Mouse (Mus musculus): ENCODE measurements around the gene Fndc11. TPM values are rescaled to one million over a fixed set of nuclear protein-coding genes. Genes with fewer than 3 reads are reported as not detected.

The Fndc11 gene
- polyA plus RNA-seq, 1 experiment from 2014 or later = not detected

GRCm38 (mm10) chr2:181241602-181242313, 21.9 kb downstream of the Fndc11 start, which contains the start of gene Helz2:
Gene Helz2, minus strand, starts transcription at chr2:181242027.
- Histone ChIP-seq H3K36me3 (no peaks in the 10 kb centered on the region), H3K4me2 (replicated peaks) (peak within 1 kb of the TSS; percentile 34), H3K27me3 (no peaks in the 10 kb centered on the region), H3K9me3 (no peaks in the 10 kb centered on the region), H3K9ac (replicated peaks) (0 out of 2 replicates have a peak within 1 kb of the TSS, but pooled peaks have one; percentile 10), H3K27ac (replicated peaks) (no peak within 1 kb of the TSS), H3K4me1 (0 out of 2 replicates have a peak, but pooled peaks cover 2% of the 10 kb centered on the region), H3K4me3 (peak within 1 kb of the TSS; percentile 26)
- ATAC-seq (replicated peaks) = no peak
- WGBS = 11% methylated on average over 16 of the region's 16 CpGs

DNA sequence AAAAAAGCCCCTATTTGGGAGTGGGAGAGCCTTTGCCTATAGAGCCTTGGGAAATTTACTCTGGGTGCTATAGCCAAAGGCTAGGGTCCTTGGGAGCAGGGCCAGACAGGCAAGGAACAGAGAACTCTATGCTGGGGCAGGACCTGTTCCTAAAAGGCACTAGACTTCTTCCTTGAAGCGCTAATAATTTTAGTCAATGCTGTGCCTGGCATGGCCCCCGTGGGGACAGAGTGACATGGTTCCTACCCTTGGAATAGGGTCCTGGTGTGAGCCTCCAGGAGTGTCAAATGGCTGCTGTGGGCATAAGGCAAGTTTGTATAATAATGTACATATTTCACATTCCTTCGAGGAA, 22.5 kb downstream of the Fndc11 start:
- Histone ChIP-seq H3K36me3 (no peaks in the 10 kb centered on the region), H3K4me2 (replicated peaks) (no peak overlapping the region), H3K27me3 (no peaks in the 10 kb centered on the region), H3K4me1 (0 out of 2 replicates have a peak, but pooled peaks cover 2% of the 10 kb centered on the region), H3K27ac (replicated peaks) (no peak overlapping the region), H3K9ac (replicated peaks) (no peak overlapping the region), H3K9me3 (no peaks in the 10 kb centered on the region), H3K4me3 (no peak overlapping the region)
- ATAC-seq (replicated peaks) = no peak
- WGBS = 78% methylated on average over 3 of the region's 3 CpGs

DNA sequence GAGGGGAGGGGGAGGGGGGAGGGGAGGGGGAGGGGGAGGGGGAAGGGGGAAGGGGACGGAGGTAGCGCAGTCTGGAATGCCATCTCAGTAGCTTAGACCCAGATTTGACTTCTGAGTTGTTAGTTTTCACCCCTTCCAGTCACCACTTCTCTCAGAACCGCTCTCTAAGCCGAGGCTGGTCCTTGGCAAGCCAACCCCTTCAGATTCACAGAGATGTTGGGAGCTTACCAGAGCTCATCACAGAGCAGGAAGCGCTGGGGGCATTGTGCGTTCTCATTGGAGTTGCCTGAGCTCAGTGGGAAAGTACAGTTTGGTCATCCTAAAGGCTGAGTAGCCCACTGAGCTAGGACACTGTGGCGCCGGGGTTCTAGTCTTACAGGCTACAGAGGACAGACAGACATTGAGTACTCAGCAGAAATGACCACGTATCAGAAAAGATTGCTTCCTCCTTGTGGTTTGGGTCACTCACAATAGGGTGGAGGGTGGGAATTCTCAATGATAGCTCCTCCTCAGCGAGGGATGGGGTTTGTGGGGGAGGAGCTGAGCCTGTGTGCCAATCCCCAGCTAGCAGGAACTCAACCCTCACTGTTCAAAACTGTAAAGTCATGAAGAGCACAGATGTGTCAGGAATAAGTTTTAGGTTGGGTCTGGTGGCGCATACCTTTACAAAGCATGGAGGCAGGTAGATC, 24.0 kb downstream of the Fndc11 start:
- Histone ChIP-seq H3K4me3 (no peak overlapping the region), H3K4me1 (0 out of 2 replicates have a peak, but pooled peaks cover 2% of the 10 kb centered on the region), H3K9ac (replicated peaks) (no peak overlapping the region), H3K9me3 (no peaks in the 10 kb centered on the region), H3K27me3 (no peaks in the 10 kb centered on the region), H3K4me2 (replicated peaks) (no peak overlapping the region), H3K36me3 (no peaks in the 10 kb centered on the region), H3K27ac (replicated peaks) (no peak overlapping the region)
- WGBS = 30% methylated on average over 11 of the region's 11 CpGs
- ATAC-seq (replicated peaks) = no peak

- Histone ChIP-seq H3K9me3 (no peaks in the 10 kb centered on the region), H3K27ac (replicated peaks) (no peak overlapping the region), H3K9ac (replicated peaks) (no peak overlapping the region), H3K4me2 (replicated peaks) (no peak overlapping the region), H3K27me3 (no peaks in the 10 kb centered on the region), H3K4me3 (no peak overlapping the region), H3K36me3 (no peaks in the 10 kb centered on the region), H3K4me1 (0 out of 2 replicates have a peak, but pooled peaks cover 2% of the 10 kb centered on the region)
- ATAC-seq (replicated peaks) = no peak
- WGBS = 10% methylated on average over 2 of the region's 2 CpGs
Observed at GRCm38 (mm10) chr2:181245031-181245430, 25.2 kb downstream of the Fndc11 start.

- Histone ChIP-seq H3K27ac (replicated peaks) (no peak overlapping the region), H3K27me3 (no peaks in the 10 kb centered on the region), H3K36me3 (peaks cover 23% of the 10 kb centered on the region), H3K9ac (replicated peaks) (no peak overlapping the region), H3K9me3 (no peaks in the 10 kb centered on the region), H3K4me2 (replicated peaks) (no peak overlapping the region), H3K4me3 (no peak overlapping the region), H3K4me1 (no peaks in the 10 kb centered on the region)
- WGBS = 92% methylated on average over 10 of the region's 10 CpGs
- ATAC-seq (replicated peaks) = no peak
Observed at GRCm38 (mm10) chr2:181249217-181249616, 29.4 kb downstream of the Fndc11 start.

DNA sequence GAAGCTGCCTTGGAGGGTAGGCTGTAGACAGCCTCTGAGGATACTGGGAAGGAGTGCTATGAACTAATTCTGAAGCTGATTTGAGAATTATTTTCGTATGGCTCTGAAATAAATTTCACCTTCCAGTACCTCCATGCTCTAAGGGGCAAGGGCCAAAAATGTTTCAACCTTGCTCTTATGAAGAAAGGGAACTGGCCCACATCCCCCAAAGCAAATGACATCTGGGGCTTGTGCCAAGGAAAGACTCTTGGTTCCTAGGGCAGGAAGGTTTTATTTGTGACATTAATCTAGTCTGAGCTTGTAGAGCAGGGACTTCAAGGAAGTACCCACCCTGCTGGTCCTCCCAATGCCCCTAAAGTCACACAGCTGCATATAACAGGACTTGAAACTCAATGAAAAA, 32.0 kb downstream of the Fndc11 start:
- H3K9ac ChIP-seq (replicated peaks) = no peak overlapping the region
- no peaks in the 10 kb centered on the region for H3K4me1 ChIP-seq
- no peak for ATAC-seq (replicated peaks)
- H3K9me3 ChIP-seq = no peaks in the 10 kb centered on the region
- no peak overlapping the region for H3K27ac ChIP-seq (replicated peaks)
- H3K27me3 ChIP-seq = no peaks in the 10 kb centered on the region
- H3K36me3 ChIP-seq = peaks cover 46% of the 10 kb centered on the region
- no peak overlapping the region for H3K4me2 ChIP-seq (replicated peaks)
- H3K4me3 ChIP-seq = no peak overlapping the region
- 85% methylated on average over 1 of the region's 1 CpGs for WGBS

- H3K4me3 ChIP-seq = no peak overlapping the region
- no peak for ATAC-seq (replicated peaks)
- H3K4me1 ChIP-seq = no peaks in the 10 kb centered on the region
- H3K4me2 ChIP-seq (replicated peaks) = no peak overlapping the region
- no peaks in the 10 kb centered on the region for H3K9me3 ChIP-seq
- no peaks in the 10 kb centered on the region for H3K27me3 ChIP-seq
- 92% methylated on average over 1 of the region's 1 CpGs for WGBS
- H3K36me3 ChIP-seq = peaks cover 57% of the 10 kb centered on the region
- no peak overlapping the region for H3K9ac ChIP-seq (replicated peaks)
- no peak overlapping the region for H3K27ac ChIP-seq (replicated peaks)
Observed at GRCm38 (mm10) chr2:181253248-181253647, 33.4 kb downstream of the Fndc11 start.

- Histone ChIP-seq H3K27me3 (no peaks in the 10 kb centered on the region), H3K9me3 (no peaks in the 10 kb centered on the region), H3K27ac (replicated peaks) (no peak overlapping the region), H3K36me3 (peaks cover 72% of the 10 kb centered on the region), H3K9ac (replicated peaks) (no peak overlapping the region), H3K4me1 (no peaks in the 10 kb centered on the region), H3K4me2 (replicated peaks) (no peak overlapping the region), H3K4me3 (no peak overlapping the region)
- 97% methylated on average over 2 of the region's 2 CpGs for WGBS
- ATAC-seq (replicated peaks) = no peak
Observed at GRCm38 (mm10) chr2:181266839-181267238, 47.0 kb downstream of the Fndc11 start.

DNA sequence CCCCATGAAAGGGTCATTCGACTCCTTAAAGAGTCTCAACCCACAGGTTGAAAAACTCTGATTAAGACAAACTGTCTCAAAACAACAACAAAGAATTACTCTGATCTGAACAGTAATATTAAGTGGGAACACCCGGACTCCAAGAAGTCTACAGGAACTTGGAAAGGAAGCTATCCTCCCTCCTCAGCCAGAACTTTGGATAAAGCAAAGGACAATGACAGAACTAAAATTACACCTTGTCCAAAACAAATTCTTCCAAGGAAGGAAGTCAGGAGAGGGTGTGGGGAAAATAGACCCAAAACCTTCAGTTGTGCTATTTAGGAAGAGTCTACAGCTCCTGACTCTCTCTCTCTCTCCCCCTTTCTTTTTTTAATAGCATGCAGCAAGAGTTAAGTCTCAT, 52.3 kb downstream of the Fndc11 start:
- Histone ChIP-seq H3K4me1 (no peaks in the 10 kb centered on the region), H3K9ac (replicated peaks) (no peak overlapping the region), H3K9me3 (no peaks in the 10 kb centered on the region), H3K4me2 (replicated peaks) (no peak overlapping the region), H3K4me3 (no peak overlapping the region), H3K27ac (replicated peaks) (no peak overlapping the region), H3K36me3 (peaks cover 63% of the 10 kb centered on the region), H3K27me3 (no peaks in the 10 kb centered on the region)
- WGBS = 92% methylated on average over 2 of the region's 2 CpGs
- no peak for ATAC-seq (replicated peaks)

Other genes with a start within 250 kb of the Fndc11 start
- 0.08 and 0.29 TPM in 2 replicates for gene Col20a1, start 233.5 kb upstream of the Fndc11 start, polyA plus RNA-seq (2015; fragmentation: Nextera tagmentation; extraction: Ambion mirVana)
- gene Chrna4, start 176.5 kb upstream of the Fndc11 start, polyA plus RNA-seq (2015; fragmentation: Nextera tagmentation; extraction: Ambion mirVana) = 8.9 and 10.0 TPM in 2 replicates
- 45.2 and 46.7 TPM in 2 replicates for gene Kcnq2, start 84.7 kb upstream of the Fndc11 start, polyA plus RNA-seq (2015; fragmentation: Nextera tagmentation; extraction: Ambion mirVana)
- 5.8 and 6.3 TPM in 2 replicates for gene Eef1a2, start 63.0 kb upstream of the Fndc11 start, polyA plus RNA-seq (2015; fragmentation: Nextera tagmentation; extraction: Ambion mirVana)
- gene Ppdpf, start 32.8 kb upstream of the Fndc11 start, polyA plus RNA-seq (2015; fragmentation: Nextera tagmentation; extraction: Ambion mirVana) = 512 and 520 TPM in 2 replicates
- gene Ptk6, start 17.2 kb upstream of the Fndc11 start, polyA plus RNA-seq (2015; fragmentation: Nextera tagmentation; extraction: Ambion mirVana) = not detected in 2 replicates
- gene Srms, start 6.8 kb upstream of the Fndc11 start, polyA plus RNA-seq (2015; fragmentation: Nextera tagmentation; extraction: Ambion mirVana) = 0.06 TPM in 1 of 2 replicates, not detected in the other
- gene Helz2, start 22.0 kb downstream of the Fndc11 start, polyA plus RNA-seq (2015; fragmentation: Nextera tagmentation; extraction: Ambion mirVana) = 0.29 and 0.37 TPM in 2 replicates
- 20.2 and 20.3 TPM in 2 replicates for gene Gmeb2, start 68.0 kb downstream of the Fndc11 start, polyA plus RNA-seq (2015; fragmentation: Nextera tagmentation; extraction: Ambion mirVana)
- gene Stmn3, start 94.5 kb downstream of the Fndc11 start, polyA plus RNA-seq (2015; fragmentation: Nextera tagmentation; extraction: Ambion mirVana) = 960 and 986 TPM in 2 replicates
- 37.5 and 44.1 TPM in 2 replicates for gene Rtel1, start 99.7 kb downstream of the Fndc11 start, polyA plus RNA-seq (2015; fragmentation: Nextera tagmentation; extraction: Ambion mirVana)
- gene Zgpat, start 144.9 kb downstream of the Fndc11 start, polyA plus RNA-seq (2015; fragmentation: Nextera tagmentation; extraction: Ambion mirVana) = 82.1 TPM in 2 replicates
- 98.3 and 98.4 TPM in 2 replicates for gene Arfrp1, start 145.4 kb downstream of the Fndc11 start, polyA plus RNA-seq (2015; fragmentation: Nextera tagmentation; extraction: Ambion mirVana)
- 45.7 and 45.9 TPM in 2 replicates for gene Lime1, start 160.1 kb downstream of the Fndc11 start, polyA plus RNA-seq (2015; fragmentation: Nextera tagmentation; extraction: Ambion mirVana)
- gene Zbtb46, start 239.4 kb downstream of the Fndc11 start, polyA plus RNA-seq (2015; fragmentation: Nextera tagmentation; extraction: Ambion mirVana) = 9.5 and 10.7 TPM in 2 replicates

Data from forebrain, embryonic 15.5 days (tissue).